Comparison of ENCODE assay signal across 8 mouse cellular contexts in genomic region chr7:35184833-35185724, GRCm38 (mm10). TPM values are rescaled to one million over a fixed set of nuclear protein-coding genes. Genes with fewer than 3 reads are reported as not detected.
DNase-seq lines count a peak whose midpoint lies in the region; ATAC-seq and TF ChIP-seq lines count a peak whose summit lies in the region.

No protein-coding gene starts in this region.

- H3K27me3 ChIP-seq in forebrain, embryonic 13.5 days = peaks cover 62% of the 10 kb centered on the region
- H3K27me3 ChIP-seq in liver, postnatal 0 days (ENCODE audit: insufficient read depth, low read length) = peaks cover 39% of the 10 kb centered on the region

- H3K27ac ChIP-seq in left cerebral cortex, adult 2 months = no peak overlapping the region
- no peak overlapping the region for H3K27ac ChIP-seq in forebrain, embryonic 13.5 days
- H3K27ac ChIP-seq in liver, postnatal 0 days (ENCODE audit: low read depth) = no peak overlapping the region

- H3K4me2 ChIP-seq in forebrain, embryonic 13.5 days = peak overlapping the region; percentile 69
- H3K4me2 ChIP-seq in liver, postnatal 0 days (ENCODE audit: low read depth, low read length) = peak overlapping the region; percentile 59

- intact Hi-C loops in left cerebral cortex, adult 2 months (cut with DNase I) = no loop called here

- H3K4me1 ChIP-seq in forebrain, embryonic 13.5 days = peaks cover 18% of the 10 kb centered on the region
- peaks cover 5% of the 10 kb centered on the region; the same call in 1 of the 2 replicates for H3K4me1 ChIP-seq in liver, postnatal 0 days (ENCODE audit: insufficient read depth)

- no peak for TF ChIP-seq EP300 in liver, postnatal 0 days (IDR thresholded peaks at IDR 0.05; ENCODE audit: low read depth)

- TF ChIP-seq CTCF in left cerebral cortex, adult 2 months (IDR thresholded peaks at IDR 0.05) = peak; percentile 49
- TF ChIP-seq CTCF in liver, postnatal 0 days (IDR thresholded peaks at IDR 0.05; ENCODE audit: low read depth) = peak; percentile 49

- no peaks in the 10 kb centered on the region for H3K36me3 ChIP-seq in forebrain, embryonic 13.5 days (ENCODE audit: poor library complexity, severe bottlenecking)
- H3K36me3 ChIP-seq in liver, postnatal 0 days (replicated peaks; ENCODE audit: insufficient read depth, low read length) = no peaks in the 10 kb centered on the region

- 1% methylated on average over 54 of the region's 54 CpGs for WGBS in forebrain, embryonic 13.5 days
- WGBS in liver, postnatal 0 days (ENCODE audit: insufficient replicate concordance) = 4% methylated on average over 54 of the region's 54 CpGs

- H3K9me3 ChIP-seq in forebrain, embryonic 13.5 days (replicated peaks) = peaks cover 9% of the 10 kb centered on the region
- H3K9me3 ChIP-seq in liver, postnatal 0 days (ENCODE audit: low read length) = peaks cover 5% of the 10 kb centered on the region; the same call in 1 of the 2 replicates

- H3K9ac ChIP-seq in forebrain, embryonic 13.5 days = peak overlapping the region; percentile 56
- no peak overlapping the region for H3K9ac ChIP-seq in liver, postnatal 0 days (replicated peaks)

- DNase-seq in left cerebral cortex, adult 2 months (ENCODE audit: extremely low spot score in 1 of 2, low spot score in 2 of 2) = peak in 1 of 2 experiments; percentile 46
- no peak for DNase-seq in left cerebral cortex, adult 8-10 months (ENCODE audit: low spot score in 2 of 2)
- DNase-seq in adrenal gland, postnatal 14 days = peak; percentile 81
- peak; percentile 52 for DNase-seq in kidney, adult 18-20 months
- DNase-seq in liver, postnatal 0 days = no peak
- DNase-seq in retina, postnatal 7 days (ENCODE audit: low read depth, low spot score) = peak; percentile 19
- no peak for DNase-seq in gastrocnemius, adult 18-20 months (ENCODE audit: low spot score)

- H3K4me3 ChIP-seq in left cerebral cortex, adult 2 months = peak overlapping the region; percentile 8; the same call in 1 of the 2 replicates
- H3K4me3 ChIP-seq in forebrain, embryonic 13.5 days = peak overlapping the region; percentile 36
- H3K4me3 ChIP-seq in liver, postnatal 0 days (ENCODE audit: low read depth, low read length) = peak overlapping the region; percentile 24

- ATAC-seq in forebrain, embryonic 13.5 days = peak; percentile 63; the same call in 1 of the 2 replicates
- 0 out of 2 replicates have a peak, but pooled peaks have one; percentile 25 for ATAC-seq in liver, postnatal 0 days

RNA-seq across cellular contexts. Expression of gene Slc7a10, which starts 1.1 kb away (rescaled TPM):
- 10 to 100 TPM; 37.1 to 47.6 TPM for total RNA-seq in left cerebral cortex, adult 2 months (2021)
- 10 to 100 TPM; 36.2 to 45.5 (median 37.5) TPM for total RNA-seq in left cerebral cortex, adult 8-10 months (2022)
- total RNA-seq in adrenal gland, postnatal 14 days (2021) = 1.5 and 3.6 TPM in 2 replicates
- 2.5 and 2.6 TPM in 2 replicates for polyA plus RNA-seq in forebrain, embryonic 13.5 days (2015; fragmentation: Nextera tagmentation; extraction: Ambion mirVana)
- 0.12 TPM in 2 replicates for polyA plus RNA-seq in liver, postnatal 0 days (2015; fragmentation: Nextera tagmentation; extraction: Ambion mirVana)
- total RNA-seq in gastrocnemius, adult 18-20 months (2021) = 1 to 10 TPM in 1 of 2 experiments, under 1 TPM in 1; 0.75 to 1.9 TPM

RNA-seq across cellular contexts. Expression of gene Lrp3, which starts 30.2 kb away (rescaled TPM):
- 10 to 100 TPM; 80.8 to 86.8 TPM for total RNA-seq in left cerebral cortex, adult 2 months (2021)
- 10 to 100 TPM; 74.3 to 86.0 (median 77.5) TPM for total RNA-seq in left cerebral cortex, adult 8-10 months (2022)
- 15.1 and 18.3 TPM in 2 replicates for total RNA-seq in adrenal gland, postnatal 14 days (2021)
- polyA plus RNA-seq in forebrain, embryonic 13.5 days (2015; fragmentation: Nextera tagmentation; extraction: Ambion mirVana) = 23.7 and 24.1 TPM in 2 replicates
- polyA plus RNA-seq in liver, postnatal 0 days (2015; fragmentation: Nextera tagmentation; extraction: Ambion mirVana) = 0.61 and 0.69 TPM in 2 replicates
- 1 to 10 TPM; 5.8 to 6.1 TPM for total RNA-seq in gastrocnemius, adult 18-20 months (2021)

Comparison
In these comparisons a context has a peak if more than half of its experiments do, and no peak if none do; other contexts are left out.
1. DNase-seq: peak in adrenal gland, postnatal 14 days (single experiment), kidney, adult 18-20 months (single experiment) and retina, postnatal 7 days (single experiment); none in left cerebral cortex, adult 8-10 months (0 of 2), liver, postnatal 0 days (single experiment) and gastrocnemius, adult 18-20 months (single experiment).
2. Peak in every context shown above with its lines, with median percentiles within 50 percentile points of each other: H3K4me3 ChIP-seq.